Mouse (Mus musculus): ENCODE data around the gene Gm5799. TPM values are rescaled to one million over a fixed set of nuclear protein-coding genes. Genes with fewer than 3 reads are reported as not detected.
"Not testable (repeated sequence)": the region's sequence is repeated elsewhere in the genome, so short reads cannot be mapped to it uniquely, and the experiment has no call there.

The Gm5799 gene
- not detected for total RNA-seq (2022)

- DNase-seq (ENCODE audit: low spot score in 2 of 2): not testable (repeated sequence)
These were observed at the start of gene Gm5799 for GRCm38 (mm10) chr14:43543276-43543675. Gene Gm5799, plus strand, starts transcription at chr14:43543576.

GRCm38 (mm10) chr14:43531052-43532010, 12.0 kb upstream of the Gm5799 start:
- not testable (repeated sequence) for DNase-seq (ENCODE audit: low spot score in 2 of 2)

DNA sequence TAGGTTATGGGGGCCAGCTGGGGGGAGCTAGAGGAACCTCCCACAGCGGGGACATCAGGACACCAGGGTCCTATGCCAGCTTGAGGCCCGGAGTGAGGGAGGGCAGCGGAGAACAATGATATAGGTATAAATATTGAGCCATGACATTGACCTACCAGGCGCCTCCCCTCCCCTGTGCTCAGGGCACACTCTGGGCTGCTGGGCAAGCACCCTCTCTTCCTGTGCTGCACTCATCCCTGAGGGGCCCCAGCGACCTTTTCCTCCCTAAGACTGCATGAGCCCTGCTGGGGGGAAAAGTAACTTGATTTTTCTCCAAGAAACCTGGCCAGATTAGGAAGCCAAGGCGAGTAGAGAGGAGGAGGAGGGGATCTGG, 11.4 kb upstream of the Gm5799 start:
- not testable (repeated sequence) for DNase-seq (ENCODE audit: low spot score in 2 of 2)

GRCm38 (mm10) chr14:43532387-43532786, 11.0 kb upstream of the Gm5799 start:
- DNase-seq (ENCODE audit: low spot score in 2 of 2): not testable (repeated sequence)

GRCm38 (mm10) chr14:43538144-43538543, 5.2 kb upstream of the Gm5799 start:
- not testable (repeated sequence) for DNase-seq (ENCODE audit: low spot score in 2 of 2)

DNA sequence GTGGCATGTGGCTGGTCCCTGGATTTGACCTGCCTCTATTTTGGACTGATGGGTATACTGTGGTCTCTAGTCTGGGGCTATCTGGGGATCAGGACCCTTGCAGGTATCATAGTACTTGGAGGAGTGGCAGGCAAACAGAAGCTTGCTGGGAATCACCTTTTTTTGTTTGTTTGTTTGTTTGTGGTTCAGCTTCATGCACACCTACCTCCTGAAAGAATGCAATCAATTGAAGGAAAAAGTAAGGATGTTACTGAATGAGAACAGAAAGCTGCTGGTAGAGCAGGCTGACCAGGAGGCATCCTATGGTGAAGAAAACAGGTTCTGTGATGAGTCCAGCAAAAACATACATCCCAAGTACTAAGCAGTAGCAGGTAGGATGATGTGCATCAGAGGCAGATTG, 2.9 kb downstream of the Gm5799 start:
- not testable (repeated sequence) for DNase-seq (ENCODE audit: low spot score in 2 of 2)

- not testable (repeated sequence) for DNase-seq (ENCODE audit: low spot score in 2 of 2)
These were observed 8.9 kb downstream of the Gm5799 start for GRCm38 (mm10) chr14:43552271-43552670.

- not testable (repeated sequence) for DNase-seq (ENCODE audit: low spot score in 2 of 2)
These were observed 34.6 kb downstream of the Gm5799 start for GRCm38 (mm10) chr14:43577969-43578368.

DNA sequence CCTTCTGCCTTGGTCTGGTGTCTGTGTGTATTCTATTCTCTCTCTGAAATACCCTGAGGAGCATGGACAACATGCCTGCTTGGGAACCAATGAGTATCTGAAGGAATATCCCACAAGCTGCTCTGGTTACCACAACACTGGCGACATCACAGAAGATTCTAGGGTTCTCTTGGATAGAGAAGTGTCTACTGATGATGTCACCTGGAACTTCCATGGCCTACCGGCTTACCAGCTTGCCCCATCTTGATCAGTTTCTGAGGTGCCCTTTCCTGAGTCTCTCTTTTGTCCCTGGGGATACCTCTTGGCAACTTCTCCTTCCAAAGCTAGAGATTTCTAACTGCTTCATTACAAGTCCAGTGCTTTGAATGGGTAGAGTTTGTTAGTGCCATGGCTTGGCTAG, 35.7 kb downstream of the Gm5799 start, which contains the start of gene Gm17654:
Gene Gm17654 (minus strand): TSS at position 101 of the 400 bp plus-strand sequence.
- not testable (repeated sequence) for DNase-seq (ENCODE audit: low spot score in 2 of 2)

Other genes starting within 250 kb of the Gm5799 start
- gene Gm8127, start 249.7 kb upstream of the Gm5799 start, total RNA-seq (2022): not detected
- gene 1700001F09Rik, start 195.8 kb upstream of the Gm5799 start, total RNA-seq (2022): not detected
- not detected for gene Gm8138, start 127.2 kb upstream of the Gm5799 start, total RNA-seq (2022)
- not detected for gene Gm17654, start 35.6 kb downstream of the Gm5799 start, total RNA-seq (2022)
- gene Gm10375, start 64.4 kb downstream of the Gm5799 start, total RNA-seq (2022): not detected
- not detected for gene Gm8165, start 133.6 kb downstream of the Gm5799 start, total RNA-seq (2022)
- 1 to 10 TPM in 3 of 4 experiments, under 1 TPM in 1; 0.76 to 3.1 (median 2.0) TPM for gene Gm7324, start 154.3 kb downstream of the Gm5799 start, total RNA-seq (2022)
- not detected for gene Gm16506, start 183.9 kb downstream of the Gm5799 start, total RNA-seq (2022)
- gene Gm6526, start 204.3 kb downstream of the Gm5799 start, total RNA-seq (2022): not detected
- gene Gm8180, start 241.2 kb downstream of the Gm5799 start, total RNA-seq (2022): not detected